In the genomic region with DNA sequence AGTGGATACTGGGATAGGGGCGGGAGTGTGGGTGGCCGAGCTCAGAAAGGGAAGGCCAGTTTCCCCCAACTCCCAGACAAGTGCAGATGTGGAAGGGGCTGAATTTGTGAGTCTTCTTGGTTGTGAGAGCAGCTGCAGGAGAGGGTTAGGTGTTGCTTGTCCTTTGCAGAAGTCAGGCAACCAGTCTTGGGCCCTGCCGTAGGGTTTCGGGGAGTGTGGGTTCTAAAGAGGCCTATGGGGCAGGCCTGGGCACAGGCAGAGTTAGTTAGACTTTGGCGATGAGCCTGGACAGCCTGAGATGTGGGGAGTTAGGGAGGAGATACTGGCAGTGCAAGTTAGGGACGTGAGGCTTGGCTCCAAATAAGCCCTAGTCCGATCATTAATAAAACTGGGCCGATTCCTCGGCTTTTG, we compare ENCODE assay signal across 8 mouse cellular contexts. TPM values are rescaled to one million over a fixed set of nuclear protein-coding genes. Genes with fewer than 3 reads are reported as not detected.
DNase-seq lines count a peak whose midpoint lies in the region; ATAC-seq and TF ChIP-seq lines count a peak whose summit lies in the region.

No protein-coding gene starts in this region.

- peaks cover 44% of the 10 kb centered on the region for H3K4me1 ChIP-seq in kidney, postnatal 0 days (replicated peaks; ENCODE audit: insufficient read depth, low read length)
- H3K4me1 ChIP-seq in forebrain, embryonic 13.5 days, result peaks cover 57% of the 10 kb centered on the region
- peaks cover 36% of the 10 kb centered on the region for H3K4me1 ChIP-seq in limb, embryonic 11.5 days (ENCODE audit: control insufficient read depth, insufficient read depth, low read length)
- peaks cover 62% of the 10 kb centered on the region for H3K4me1 ChIP-seq in neural tube, embryonic 13.5 days (replicated peaks)

- DNase-seq in kidney, postnatal 0 days (ENCODE audit: low spot score), result no peak
- no peak for DNase-seq in kidney, adult 9 months
- peak; percentile 59 for DNase-seq in adrenal gland, postnatal 14 days
- DNase-seq in limb, embryonic 11.5 days (ENCODE audit: low spot score), result no peak
- no peak for DNase-seq in cerebellum, adult 8-10 months

- WGBS in kidney, postnatal 0 days, result 18% methylated on average over 9 of the region's 9 CpGs
- WGBS in forebrain, embryonic 13.5 days, result 4% methylated on average over 9 of the region's 9 CpGs
- 26% methylated on average over 9 of the region's 9 CpGs for WGBS in limb, embryonic 11.5 days
- 5% methylated on average over 9 of the region's 9 CpGs for WGBS in neural tube, embryonic 13.5 days

- no peaks in the 10 kb centered on the region for H3K27me3 ChIP-seq in kidney, postnatal 0 days (ENCODE audit: insufficient read depth, low read length)
- no peaks in the 10 kb centered on the region for H3K27me3 ChIP-seq in forebrain, embryonic 13.5 days
- H3K27me3 ChIP-seq in limb, embryonic 11.5 days (ENCODE audit: control insufficient read depth, insufficient read depth, low read length), result no peaks in the 10 kb centered on the region
- H3K27me3 ChIP-seq in neural tube, embryonic 13.5 days, result no peaks in the 10 kb centered on the region

- H3K9me3 ChIP-seq in kidney, postnatal 0 days (replicated peaks; ENCODE audit: low read length), result no peaks in the 10 kb centered on the region
- H3K9me3 ChIP-seq in forebrain, embryonic 13.5 days (replicated peaks), result no peaks in the 10 kb centered on the region
- no peaks in the 10 kb centered on the region for H3K9me3 ChIP-seq in limb, embryonic 11.5 days (ENCODE audit: control insufficient read depth, low read length)
- no peaks in the 10 kb centered on the region for H3K9me3 ChIP-seq in neural tube, embryonic 13.5 days

- H3K36me3 ChIP-seq in kidney, postnatal 0 days (ENCODE audit: insufficient read depth, low read length), result 0 out of 2 replicates have a peak, but pooled peaks cover 4% of the 10 kb centered on the region
- peaks cover 42% of the 10 kb centered on the region for H3K36me3 ChIP-seq in forebrain, embryonic 13.5 days (ENCODE audit: poor library complexity, severe bottlenecking)
- H3K36me3 ChIP-seq in limb, embryonic 11.5 days (ENCODE audit: control insufficient read depth, insufficient read depth, low read length), result no peaks in the 10 kb centered on the region
- peaks cover 33% of the 10 kb centered on the region for H3K36me3 ChIP-seq in neural tube, embryonic 13.5 days

- peak overlapping the region; percentile 98 for H3K27ac ChIP-seq in kidney, postnatal 0 days
- peak overlapping the region; percentile 100 for H3K27ac ChIP-seq in forebrain, embryonic 13.5 days
- peak overlapping the region; percentile 100 for H3K27ac ChIP-seq in limb, embryonic 11.5 days (replicated peaks; ENCODE audit: low read depth, low read length)
- H3K27ac ChIP-seq in neural tube, embryonic 13.5 days (replicated peaks), result peak overlapping the region; percentile 100

- ATAC-seq in kidney, postnatal 0 days (replicated peaks; ENCODE audit: low FRiP score, low read depth), result no peak
- ATAC-seq in forebrain, embryonic 13.5 days, result peak; percentile 12; the same call in 1 of the 2 replicates
- no peak for ATAC-seq in limb, embryonic 11.5 days (ENCODE audit: insufficient number of reproducible peaks, low FRiP score, low TSS enrichment, low read depth)
- no peak for ATAC-seq in neural tube, embryonic 13.5 days (ENCODE audit: low read depth)
- no peak for ATAC-seq in megakaryocyte-erythroid progenitor cell, adult 5-6 weeks (replicated peaks; ENCODE audit: low FRiP score, low TSS enrichment, poor library complexity, severe bottlenecking)

- no peak for TF ChIP-seq CTCF in kidney, postnatal 0 days (IDR thresholded peaks at IDR 0.05; ENCODE audit: low read depth)

- H3K9ac ChIP-seq in kidney, postnatal 0 days (ENCODE audit: low read depth, low read length), result peak overlapping the region; percentile 91
- peak overlapping the region; percentile 97 for H3K9ac ChIP-seq in forebrain, embryonic 13.5 days
- H3K9ac ChIP-seq in limb, embryonic 11.5 days (ENCODE audit: low read length), result peak overlapping the region; percentile 99
- peak overlapping the region; percentile 95 for H3K9ac ChIP-seq in neural tube, embryonic 13.5 days

- peak overlapping the region; percentile 74 for H3K4me3 ChIP-seq in kidney, postnatal 0 days (replicated peaks; ENCODE audit: low read depth, low read length)
- H3K4me3 ChIP-seq in forebrain, embryonic 13.5 days, result peak overlapping the region; percentile 75
- H3K4me3 ChIP-seq in limb, embryonic 11.5 days (ENCODE audit: low read depth, low read length), result peak overlapping the region; percentile 75
- H3K4me3 ChIP-seq in neural tube, embryonic 13.5 days, result peak overlapping the region; percentile 63

- peak overlapping the region; percentile 91 for H3K4me2 ChIP-seq in kidney, postnatal 0 days (ENCODE audit: low read length)
- peak overlapping the region; percentile 98 for H3K4me2 ChIP-seq in forebrain, embryonic 13.5 days
- H3K4me2 ChIP-seq in limb, embryonic 11.5 days (ENCODE audit: low read depth, severe bottlenecking), result peak overlapping the region; percentile 80
- peak overlapping the region; percentile 97 for H3K4me2 ChIP-seq in neural tube, embryonic 13.5 days

RNA-seq across cellular contexts. Expression of a gene that starts 1.1 kb away (rescaled TPM):
- 8.4 and 9.6 TPM in 2 replicates for polyA plus RNA-seq in kidney, postnatal 0 days (2015; fragmentation: Nextera tagmentation; extraction: Ambion mirVana)
- 63.8 and 67.0 TPM in 2 replicates for total RNA-seq in adrenal gland, postnatal 14 days (2021)
- 22.4 and 27.7 TPM in 2 replicates for polyA plus RNA-seq in forebrain, embryonic 13.5 days (2015; fragmentation: Nextera tagmentation; extraction: Ambion mirVana)
- polyA plus RNA-seq in limb, embryonic 11.5 days (2014; fragmentation: Nextera tagmentation; extraction: Ambion mirVana), result 13.7 and 15.2 TPM in 2 replicates
- 19.9 and 22.2 TPM in 2 replicates for polyA plus RNA-seq in neural tube, embryonic 13.5 days (2015; fragmentation: Nextera tagmentation; extraction: Ambion mirVana)
- 1.3 TPM in 1 of 2 replicates, not detected in the other for total RNA-seq in megakaryocyte-erythroid progenitor cell, adult 5-6 weeks (2014; fragmentation: Nextera tagmentation)
- total RNA-seq in megakaryocyte-erythroid progenitor cell, adult 5-6 weeks (2017), result not detected in 2 replicates

RNA-seq across cellular contexts. Expression of a gene that starts 13.9 kb away (rescaled TPM):
- polyA plus RNA-seq in kidney, postnatal 0 days (2015; fragmentation: Nextera tagmentation; extraction: Ambion mirVana), result 635 and 680 TPM in 2 replicates
- total RNA-seq in adrenal gland, postnatal 14 days (2021), result 326 and 340 TPM in 2 replicates
- polyA plus RNA-seq in forebrain, embryonic 13.5 days (2015; fragmentation: Nextera tagmentation; extraction: Ambion mirVana), result 693 and 750 TPM in 2 replicates
- 864 and 871 TPM in 2 replicates for polyA plus RNA-seq in limb, embryonic 11.5 days (2014; fragmentation: Nextera tagmentation; extraction: Ambion mirVana)
- polyA plus RNA-seq in neural tube, embryonic 13.5 days (2015; fragmentation: Nextera tagmentation; extraction: Ambion mirVana), result 726 and 792 TPM in 2 replicates
- 418 and 530 TPM in 2 replicates for total RNA-seq in megakaryocyte-erythroid progenitor cell, adult 5-6 weeks (2014; fragmentation: Nextera tagmentation)
- 113 and 115 TPM in 2 replicates for total RNA-seq in megakaryocyte-erythroid progenitor cell, adult 5-6 weeks (2017)

RNA-seq across cellular contexts. Expression of a gene that starts 14.0 kb away (rescaled TPM):
- polyA plus RNA-seq in kidney, postnatal 0 days (2015; fragmentation: Nextera tagmentation; extraction: Ambion mirVana), result 12.9 and 13.8 TPM in 2 replicates
- 15.7 and 17.2 TPM in 2 replicates for total RNA-seq in adrenal gland, postnatal 14 days (2021)
- polyA plus RNA-seq in forebrain, embryonic 13.5 days (2015; fragmentation: Nextera tagmentation; extraction: Ambion mirVana), result 17.9 and 18.9 TPM in 2 replicates
- 13.9 and 14.9 TPM in 2 replicates for polyA plus RNA-seq in limb, embryonic 11.5 days (2014; fragmentation: Nextera tagmentation; extraction: Ambion mirVana)
- polyA plus RNA-seq in neural tube, embryonic 13.5 days (2015; fragmentation: Nextera tagmentation; extraction: Ambion mirVana), result 14.2 and 15.5 TPM in 2 replicates
- 12.2 and 17.1 TPM in 2 replicates for total RNA-seq in megakaryocyte-erythroid progenitor cell, adult 5-6 weeks (2014; fragmentation: Nextera tagmentation)
- 14.2 and 16.6 TPM in 2 replicates for total RNA-seq in megakaryocyte-erythroid progenitor cell, adult 5-6 weeks (2017)

RNA-seq across cellular contexts. Expression of a gene that starts 22.3 kb away (rescaled TPM):
- polyA plus RNA-seq in kidney, postnatal 0 days (2015; fragmentation: Nextera tagmentation; extraction: Ambion mirVana), result 18.8 and 20.9 TPM in 2 replicates
- 14.6 and 16.0 TPM in 2 replicates for total RNA-seq in adrenal gland, postnatal 14 days (2021)
- 31.4 and 31.5 TPM in 2 replicates for polyA plus RNA-seq in forebrain, embryonic 13.5 days (2015; fragmentation: Nextera tagmentation; extraction: Ambion mirVana)
- 28.4 and 30.6 TPM in 2 replicates for polyA plus RNA-seq in limb, embryonic 11.5 days (2014; fragmentation: Nextera tagmentation; extraction: Ambion mirVana)
- polyA plus RNA-seq in neural tube, embryonic 13.5 days (2015; fragmentation: Nextera tagmentation; extraction: Ambion mirVana), result 26.3 and 29.5 TPM in 2 replicates
- 14.9 and 26.3 TPM in 2 replicates for total RNA-seq in megakaryocyte-erythroid progenitor cell, adult 5-6 weeks (2014; fragmentation: Nextera tagmentation)
- 9.8 and 19.2 TPM in 2 replicates for total RNA-seq in megakaryocyte-erythroid progenitor cell, adult 5-6 weeks (2017)

RNA-seq across cellular contexts. Expression of a gene that starts 36.7 kb away (rescaled TPM):
- polyA plus RNA-seq in kidney, postnatal 0 days (2015; fragmentation: Nextera tagmentation; extraction: Ambion mirVana), result 14.3 and 15.2 TPM in 2 replicates
- 13.7 and 13.8 TPM in 2 replicates for total RNA-seq in adrenal gland, postnatal 14 days (2021)
- polyA plus RNA-seq in forebrain, embryonic 13.5 days (2015; fragmentation: Nextera tagmentation; extraction: Ambion mirVana), result 9.3 and 13.0 TPM in 2 replicates
- 5.5 and 8.2 TPM in 2 replicates for polyA plus RNA-seq in limb, embryonic 11.5 days (2014; fragmentation: Nextera tagmentation; extraction: Ambion mirVana)
- polyA plus RNA-seq in neural tube, embryonic 13.5 days (2015; fragmentation: Nextera tagmentation; extraction: Ambion mirVana), result 12.4 and 15.0 TPM in 2 replicates
- total RNA-seq in megakaryocyte-erythroid progenitor cell, adult 5-6 weeks (2014; fragmentation: Nextera tagmentation), result 17.1 and 29.7 TPM in 2 replicates
- 4.7 and 5.1 TPM in 2 replicates for total RNA-seq in megakaryocyte-erythroid progenitor cell, adult 5-6 weeks (2017)
